Mouse (Mus musculus) heart, postnatal 4 days (tissue): ENCODE measurements around the gene Mad2l1. TPM values are rescaled to one million over a fixed set of nuclear protein-coding genes. Genes with fewer than 3 reads are reported as not detected.

Experiments
- DNase-seq: peaks from one replicate; pipeline ENCODE4 v3.0.0; 2021
- total RNA-seq, 2 experiments: library from RNA; stranded (reverse); gene quantifications; 2 replicates each; pipeline ENCODE4 v1.2.3; 2021

Mad2l1 gene
- 10 to 100 TPM; 40.5 to 45.4 TPM for total RNA-seq

GRCm38 (mm10) chr6:66535028-66535862 lies at the start of gene Mad2l1:
TSS of gene Mad2l1 (plus strand) at chr6:66535390.
- peak; percentile 99 for DNase-seq

GRCm38 (mm10) chr6:66493685-66494084 lies 41.5 kb upstream of the Mad2l1 start:
- no peak for DNase-seq

- DNase-seq: no peak
Measured at GRCm38 (mm10) chr6:66516368-66516767, 18.8 kb upstream of the Mad2l1 start.

- no peak for DNase-seq
Measured at GRCm38 (mm10) chr6:66528386-66528785, 6.8 kb upstream of the Mad2l1 start.

GRCm38 (mm10) chr6:66533241-66533640 lies 1.9 kb upstream of the Mad2l1 start:
- DNase-seq: peak; percentile 14

GRCm38 (mm10) chr6:66534366-66534941 lies 736 bp upstream of the Mad2l1 start:
- no peak for DNase-seq

- DNase-seq: no peak
Measured at GRCm38 (mm10) chr6:66535966-66536365, 776 bp downstream of the Mad2l1 start.

- no peak for DNase-seq
Measured at GRCm38 (mm10) chr6:66559996-66560395, 24.8 kb downstream of the Mad2l1 start, which contains the start of gene Vmn1r32. TSS of gene Vmn1r32 (minus strand) at chr6:66560096.

- no peak for DNase-seq
Measured at GRCm38 (mm10) chr6:66595804-66596203, 60.6 kb downstream of the Mad2l1 start.

Other genes with a start within 250 kb of the Mad2l1 start
- gene Vmn1r32, start 24.7 kb downstream of the Mad2l1 start, total RNA-seq: not detected
- not detected for gene Vmn1r33, start 82.9 kb downstream of the Mad2l1 start, total RNA-seq
- not detected for gene Vmn1r34, start 108.5 kb downstream of the Mad2l1 start, total RNA-seq
- gene Vmn1r35, start 150.5 kb downstream of the Mad2l1 start, total RNA-seq: not detected
- not detected for gene Vmn1r36, start 183.8 kb downstream of the Mad2l1 start, total RNA-seq
- not detected for gene Vmn1r37, start 194.0 kb downstream of the Mad2l1 start, total RNA-seq
- gene Vmn1r38, start 247.2 kb downstream of the Mad2l1 start, total RNA-seq: not detected